Mouse (Mus musculus): ENCODE data around the gene 1500009C09Rik. TPM values are rescaled to one million over a fixed set of nuclear protein-coding genes. Genes with fewer than 3 reads are reported as not detected.

Gene 1500009C09Rik
- polyA plus RNA-seq, 1 experiment from 2014 or later: 13.3 TPM

Other genes starting within 250 kb of the 1500009C09Rik start
- gene Desi1, start 218.5 kb upstream of the 1500009C09Rik start, polyA plus RNA-seq (2014; fragmentation: Nextera tagmentation; extraction: Ambion mirVana): 58.3 and 58.7 TPM in 2 replicates
- gene Snu13, start 204.8 kb upstream of the 1500009C09Rik start, polyA plus RNA-seq (2014; fragmentation: Nextera tagmentation; extraction: Ambion mirVana): 231 and 251 TPM in 2 replicates
- not detected in 2 replicates for gene 4930407I10Rik, start 193.2 kb upstream of the 1500009C09Rik start, polyA plus RNA-seq (2014; fragmentation: Nextera tagmentation; extraction: Ambion mirVana)
- gene Mei1, start 182.4 kb upstream of the 1500009C09Rik start, polyA plus RNA-seq (2014; fragmentation: Nextera tagmentation; extraction: Ambion mirVana): not detected in 2 replicates
- 12.7 and 12.8 TPM in 2 replicates for gene Ccdc134, start 124.5 kb upstream of the 1500009C09Rik start, polyA plus RNA-seq (2014; fragmentation: Nextera tagmentation; extraction: Ambion mirVana)
- gene Srebf2, start 105.2 kb upstream of the 1500009C09Rik start, polyA plus RNA-seq (2014; fragmentation: Nextera tagmentation; extraction: Ambion mirVana): 141 and 164 TPM in 2 replicates
- 2.9 and 6.9 TPM in 2 replicates for gene Shisa8, start 39.6 kb upstream of the 1500009C09Rik start, polyA plus RNA-seq (2014; fragmentation: Nextera tagmentation; extraction: Ambion mirVana)
- 0.32 and 1.4 TPM in 2 replicates for gene Tnfrsf13c, start 28.0 kb upstream of the 1500009C09Rik start, polyA plus RNA-seq (2014; fragmentation: Nextera tagmentation; extraction: Ambion mirVana)
- 11.2 and 12.0 TPM in 2 replicates for gene Cenpm, start 7.6 kb upstream of the 1500009C09Rik start, polyA plus RNA-seq (2014; fragmentation: Nextera tagmentation; extraction: Ambion mirVana)
- gene Sept3, start 22.5 kb downstream of the 1500009C09Rik start, polyA plus RNA-seq (2014; fragmentation: Nextera tagmentation; extraction: Ambion mirVana): 395 and 439 TPM in 2 replicates
- gene Wbp2nl, start 46.6 kb downstream of the 1500009C09Rik start, polyA plus RNA-seq (2014; fragmentation: Nextera tagmentation; extraction: Ambion mirVana): 0.28 TPM in 1 of 2 replicates, not detected in the other
- gene Naga, start 86.5 kb downstream of the 1500009C09Rik start, polyA plus RNA-seq (2014; fragmentation: Nextera tagmentation; extraction: Ambion mirVana): 27.1 and 34.9 TPM in 2 replicates
- gene Pheta2, start 86.5 kb downstream of the 1500009C09Rik start, polyA plus RNA-seq (2014; fragmentation: Nextera tagmentation; extraction: Ambion mirVana): 0.87 and 2.4 TPM in 2 replicates
- 351 and 392 TPM in 2 replicates for gene Smdt1, start 86.6 kb downstream of the 1500009C09Rik start, polyA plus RNA-seq (2014; fragmentation: Nextera tagmentation; extraction: Ambion mirVana)
- 391 and 432 TPM in 2 replicates for gene Ndufa6, start 101.9 kb downstream of the 1500009C09Rik start, polyA plus RNA-seq (2014; fragmentation: Nextera tagmentation; extraction: Ambion mirVana)
- gene Cyp2d22, start 127.9 kb downstream of the 1500009C09Rik start, polyA plus RNA-seq (2014; fragmentation: Nextera tagmentation; extraction: Ambion mirVana): 0.99 and 1.8 TPM in 2 replicates
- not detected in 2 replicates for gene Cyp2d11, start 141.6 kb downstream of the 1500009C09Rik start, polyA plus RNA-seq (2014; fragmentation: Nextera tagmentation; extraction: Ambion mirVana)
- not detected in 2 replicates for gene Cyp2d10, start 154.8 kb downstream of the 1500009C09Rik start, polyA plus RNA-seq (2014; fragmentation: Nextera tagmentation; extraction: Ambion mirVana)
- gene Cyp2d9, start 181.0 kb downstream of the 1500009C09Rik start, polyA plus RNA-seq (2014; fragmentation: Nextera tagmentation; extraction: Ambion mirVana): not detected in 2 replicates